Mouse (Mus musculus) urinary bladder, postnatal 0 days (tissue): Measurements from ENCODE around the gene Ube2cbp. TPM values are rescaled to one million over a fixed set of nuclear protein-coding genes. Genes with fewer than 3 reads are reported as not detected.

Source experiments
- polyA plus RNA-seq: library from polyadenylated mRNA; unstranded; fragments of >200 nt; fragmentation: Nextera tagmentation; extraction: Ambion mirVana; gene quantifications from 2 replicates; pipeline ENCODE4 v1.2.1, GENCODE M21; 2015

The Ube2cbp gene
- 1.8 and 1.9 TPM in 2 replicates for polyA plus RNA-seq

DNA sequence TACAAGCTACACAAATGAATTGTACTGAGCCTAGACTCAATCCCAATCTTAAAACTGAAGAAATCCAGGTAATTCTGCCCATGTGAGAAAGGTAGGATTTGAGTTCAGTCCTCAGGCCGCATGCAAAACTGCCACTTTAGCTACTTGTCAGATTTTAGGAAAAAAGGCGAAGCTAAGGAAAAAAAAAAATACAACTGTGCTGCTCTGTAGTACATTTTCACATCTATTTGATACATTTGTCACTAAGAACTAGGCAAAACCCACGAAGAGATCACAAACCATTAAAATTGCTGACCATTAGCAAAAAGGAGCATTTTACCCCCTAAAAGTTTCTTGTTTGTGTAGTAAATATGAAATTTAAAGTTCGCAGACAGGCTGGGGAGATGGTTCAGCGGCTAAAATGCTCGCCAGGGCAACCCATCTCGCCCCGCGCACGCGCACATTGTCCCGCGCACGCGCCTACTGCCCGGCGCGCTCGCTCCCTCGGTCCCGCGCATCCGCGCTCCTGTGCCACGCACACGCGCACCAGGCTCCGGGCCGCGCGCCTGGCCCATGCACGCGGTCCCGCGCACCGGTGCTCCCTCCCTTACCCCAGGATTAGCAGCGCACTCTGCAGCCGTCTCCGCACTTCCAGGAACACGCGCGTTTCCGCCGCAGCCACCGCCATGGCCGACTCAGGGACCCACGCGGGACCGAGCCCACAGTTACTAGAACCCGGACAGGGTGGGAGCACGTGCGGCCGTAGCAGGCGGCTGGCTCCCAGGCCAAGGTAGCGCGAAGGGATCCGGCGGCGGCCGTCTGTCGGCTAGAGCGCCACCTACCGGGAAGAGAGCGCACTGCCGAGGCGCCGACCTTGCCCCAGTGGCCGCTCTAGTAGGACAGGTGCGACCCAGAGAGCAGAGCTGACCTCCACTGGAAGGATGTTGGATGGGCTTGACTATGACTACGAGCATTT, at the start of gene Ube2cbp:
Gene Ube2cbp (minus strand): TSS at position 800 of the 955 bp plus-strand sequence.

GRCm38 (mm10) chr9:86466990-86467870, 2.5 kb upstream of the Ube2cbp start, which contains the start of gene Dop1a:
Dop1a (plus strand) TSS chr9:86467154.

Other genes starting within 250 kb of the Ube2cbp start
- 8.5 and 8.6 TPM in 2 replicates for gene Dop1a, start 2.2 kb upstream of the Ube2cbp start, polyA plus RNA-seq
- gene Pgm3, start 106.9 kb upstream of the Ube2cbp start, polyA plus RNA-seq: 15.8 and 19.4 TPM in 2 replicates
- 1.6 and 1.9 TPM in 2 replicates for gene Rwdd2a, start 107.0 kb upstream of the Ube2cbp start, polyA plus RNA-seq
- 70.4 and 92.2 TPM in 2 replicates for gene Me1, start 231.0 kb upstream of the Ube2cbp start, polyA plus RNA-seq